Mouse (Mus musculus): ENCODE measurements around the gene Ticam1.

GRCm38 (mm10) chr17:56245608-56246007, 31.0 kb downstream of the Ticam1 start:
- TF ChIP-seq HCFC1 (IDR thresholded peaks at IDR 0.05; ENCODE audit: borderline replicate concordance, insufficient read depth, low read length) (no peak), ZC3H11A (IDR thresholded peaks at IDR 0.05; ENCODE audit: borderline replicate concordance, low read depth, low read length) (no peak), ZNF384 (IDR thresholded peaks at IDR 0.05; ENCODE audit: low read depth, low read length) (no peak)

Data from ES-E14 (cell line).